15 mouse cellular contexts compared by ENCODE assay signal in the genomic region with DNA sequence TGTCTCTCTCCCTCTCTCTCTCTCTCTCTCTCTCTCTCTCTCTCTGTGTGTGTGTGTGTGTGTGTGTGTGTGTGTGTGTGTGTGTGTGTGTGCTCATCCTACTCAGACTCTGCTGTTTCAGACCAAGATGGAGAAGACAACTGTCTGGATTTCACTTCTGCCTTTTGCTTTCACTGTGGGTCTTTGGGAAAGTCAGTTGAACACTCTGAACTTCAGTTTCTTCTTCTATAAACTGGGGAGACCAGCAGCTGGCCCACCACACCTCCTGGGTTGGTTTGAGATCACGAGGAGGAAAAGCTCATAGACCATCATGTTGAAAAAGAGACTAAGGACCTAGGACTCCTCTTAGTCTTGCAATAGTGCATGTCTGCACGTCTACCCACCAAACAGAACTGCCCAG.
"Had no signal": no experiment of that assay in that cellular context is flagged by ENCODE, and none has a peak within 500 bp of the region (broad histone marks: within the 10 kb centered on the region; RNA-seq: fewer than 3 reads in every experiment).

No protein-coding gene starts in this region.

- H3K36me3 ChIP-seq: limb, embryonic 10.5 days; midbrain, embryonic 15.5 days; neural tube, embryonic 12.5 days had no signal

- DNase-seq: kidney, adult 9 months; kidney, postnatal 36 days; lung, adult 2 months; lung, postnatal 36 days; right cerebral cortex, postnatal 14 days; thymus, postnatal 14 days had no signal

- ATAC-seq: intestine, postnatal 0 days; lung, postnatal 0 days; midbrain, embryonic 15.5 days had no signal

- H3K27me3 ChIP-seq: midbrain, embryonic 15.5 days; neural tube, embryonic 12.5 days had no signal

- H3K4me3 ChIP-seq: limb, embryonic 10.5 days; megakaryocyte, embryonic 14.5 days; midbrain, embryonic 15.5 days; neural tube, embryonic 12.5 days had no signal

- H3K27ac ChIP-seq: kidney, postnatal 0 days; limb, embryonic 10.5 days; liver, embryonic 14.5 days; midbrain, embryonic 15.5 days; neural tube, embryonic 12.5 days; stomach, postnatal 0 days had no signal
